Mouse (Mus musculus) erythroid progenitor cell, adult 5-6 weeks (primary cell): Measurements from ENCODE around the gene Gucy2g. TPM values are rescaled to one million over a fixed set of nuclear protein-coding genes. Genes with fewer than 3 reads are reported as not detected.

ENCODE experiments used
- ATAC-seq: replicated peaks from 2 replicates; pipeline ENCODE4 v1.8.0; 2016; ENCODE audit warnings: moderate number of reproducible peaks, mild to moderate bottlenecking, moderate TSS enrichment, inconsistent platforms; ENCODE audit not compliant: poor library complexity, low FRiP score, severe bottlenecking
- total RNA-seq, 2 experiments: library from RNA; stranded (forward) in 1 of 2; stranded (reverse) in 1 of 2; fragments of 150-400 nt in 1 of 2; fragments of 186-747, 209-891 nt in 1 of 2; gene quantifications; 2 replicates each; pipeline versions ENCODE4 v1.2.3 to v1.2.4; 2015 to 2017; ENCODE audit warnings: low replicate concordance in 2 of 2

The Gucy2g gene
- total RNA-seq, 2 experiments from 2014 or later, result not detected

DNA sequence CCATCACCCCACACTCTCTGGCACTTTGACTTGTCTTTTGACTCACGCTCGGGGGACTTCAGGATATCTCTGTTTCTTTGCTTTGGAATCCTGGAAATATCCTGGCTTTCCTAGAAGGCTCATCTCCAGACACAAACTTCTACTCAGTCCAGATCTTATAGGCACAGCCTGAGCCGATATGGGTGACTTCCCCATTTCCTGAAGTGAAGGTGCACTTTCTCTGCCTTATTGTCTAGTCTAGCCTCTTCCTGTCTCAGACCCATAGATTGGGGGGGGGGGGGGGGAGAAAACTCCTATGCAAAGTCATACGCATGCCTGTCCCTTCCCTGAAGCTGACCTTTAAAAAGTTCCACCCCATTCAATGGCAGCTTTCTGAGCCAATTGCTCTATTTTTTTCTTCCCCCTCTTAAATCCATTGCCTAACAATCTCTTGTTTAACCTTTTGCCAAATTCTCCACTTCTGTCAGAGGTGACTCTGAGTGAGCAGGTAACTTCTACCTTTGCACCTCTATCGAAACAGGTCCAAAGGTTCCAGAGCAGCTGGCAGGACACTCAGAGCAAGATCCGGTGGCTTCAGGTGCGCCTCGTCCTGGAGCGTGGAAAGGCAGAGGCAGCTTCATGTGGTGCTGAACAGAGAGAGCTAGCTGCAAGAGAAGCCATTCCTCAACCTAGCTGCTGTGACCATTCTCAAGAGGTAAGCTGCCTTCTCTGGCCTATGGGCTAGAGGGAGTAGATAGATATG is 10.5 kb upstream of the Gucy2g start, which contains the start of gene Acsl5:
Gene Acsl5 (plus strand): TSS at position 556 of the 742 bp plus-strand sequence.
- ATAC-seq, result no peak

DNA sequence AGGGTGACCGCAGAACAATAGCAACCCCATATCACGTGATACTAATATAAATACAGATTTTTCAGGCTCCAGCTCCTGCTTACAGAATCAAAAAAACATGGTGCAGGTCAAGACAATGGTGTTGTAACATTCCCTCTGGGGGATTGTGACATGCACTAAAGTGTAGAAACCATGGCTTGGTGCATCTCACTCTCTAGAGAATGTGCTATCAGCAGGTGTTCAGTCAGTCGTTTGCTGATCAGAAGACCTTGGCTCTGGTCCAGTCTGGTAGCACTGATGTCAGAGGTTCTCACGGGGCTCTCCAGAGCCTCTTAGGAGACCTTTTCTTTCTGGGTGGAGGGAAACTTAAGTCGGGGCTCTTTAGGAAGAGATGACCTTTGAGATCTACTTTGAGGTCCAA is 9.4 kb upstream of the Gucy2g start:
- ATAC-seq, result no peak

- ATAC-seq, result peak; percentile 58
Observed at GRCm38 (mm10) chr19:55247991-55248520, 7.0 kb upstream of the Gucy2g start.

GRCm38 (mm10) chr19:55247563-55247962 is 6.5 kb upstream of the Gucy2g start:
- no peak for ATAC-seq

- ATAC-seq, result no peak; the same call in 1 of the 2 replicates
Observed at GRCm38 (mm10) chr19:55244791-55245231, 3.8 kb upstream of the Gucy2g start.

DNA sequence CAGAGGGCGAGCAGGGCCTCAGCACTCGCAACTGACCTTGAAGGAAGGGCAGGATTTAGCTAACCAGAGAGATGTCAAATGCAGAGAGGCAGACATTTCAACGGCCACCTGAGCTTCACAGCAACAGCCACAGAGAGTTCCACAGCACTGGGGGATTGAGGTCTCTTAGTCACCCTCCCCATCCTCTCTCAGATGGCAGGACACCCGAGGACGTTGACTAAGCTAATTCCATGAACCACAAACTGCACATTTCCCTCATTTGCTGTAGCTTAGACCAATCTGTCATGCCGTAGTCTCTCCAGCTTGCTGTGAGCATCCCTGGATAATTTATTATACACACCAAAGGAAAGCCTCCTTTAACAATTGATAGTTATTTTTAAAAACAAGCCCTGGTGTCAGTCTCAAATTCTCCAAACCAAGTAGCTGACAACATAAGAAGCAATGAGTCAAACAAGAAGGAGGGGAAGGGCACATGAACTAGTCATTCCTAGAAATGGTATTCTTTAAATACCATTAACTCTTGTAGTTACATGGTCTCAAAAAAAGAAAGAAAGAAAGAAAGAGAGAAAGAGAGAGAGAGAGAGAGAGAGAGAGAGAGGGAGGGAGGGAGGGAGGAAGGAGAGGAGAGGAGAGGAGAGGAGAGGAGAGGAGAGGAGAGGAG is 1.1 kb downstream of the Gucy2g start:
- no peak for ATAC-seq

GRCm38 (mm10) chr19:55236564-55236963 is 4.5 kb downstream of the Gucy2g start:
- ATAC-seq, result no peak

GRCm38 (mm10) chr19:55236026-55236425 is 5.0 kb downstream of the Gucy2g start:
- ATAC-seq, result no peak

DNA sequence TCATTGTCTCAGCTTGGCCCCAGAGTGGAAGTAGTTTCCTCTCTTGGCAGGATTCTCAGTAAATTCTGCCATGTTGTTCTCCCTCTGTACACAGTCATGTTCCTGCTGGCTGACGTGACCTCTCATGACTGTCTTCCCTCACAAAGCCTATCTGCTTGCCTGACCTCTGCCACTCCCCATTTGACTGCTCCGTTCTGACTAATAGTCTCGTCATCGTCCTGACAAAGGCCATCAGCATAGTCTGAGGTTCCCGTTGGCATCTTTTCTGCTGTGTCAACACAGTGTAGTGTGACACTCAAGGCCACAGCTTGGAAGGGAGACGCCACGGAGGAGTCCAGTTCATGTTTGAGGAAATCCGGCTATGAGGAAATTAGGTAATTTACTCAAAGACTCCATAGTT is 8.9 kb downstream of the Gucy2g start:
- no peak for ATAC-seq

DNA sequence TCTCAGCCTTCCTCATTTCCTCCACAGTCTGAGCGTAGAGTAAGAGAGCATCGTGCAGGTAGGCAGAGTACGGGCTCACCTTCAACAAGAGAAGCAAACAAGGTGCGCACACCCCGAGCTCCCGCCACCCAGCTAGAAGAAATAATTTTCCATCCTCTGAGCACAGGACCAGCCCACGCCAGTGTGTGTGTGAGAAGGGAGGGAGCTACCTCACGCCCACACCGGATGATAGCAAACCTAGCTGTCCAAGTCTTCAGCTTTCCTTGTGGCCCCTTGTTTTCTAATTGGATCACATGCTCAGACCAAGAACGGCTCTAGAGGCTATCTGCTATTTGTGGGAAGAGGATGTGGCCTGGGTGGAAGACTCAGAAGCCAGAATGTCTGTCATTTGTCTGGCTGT is 10.0 kb downstream of the Gucy2g start:
- no peak for ATAC-seq

DNA sequence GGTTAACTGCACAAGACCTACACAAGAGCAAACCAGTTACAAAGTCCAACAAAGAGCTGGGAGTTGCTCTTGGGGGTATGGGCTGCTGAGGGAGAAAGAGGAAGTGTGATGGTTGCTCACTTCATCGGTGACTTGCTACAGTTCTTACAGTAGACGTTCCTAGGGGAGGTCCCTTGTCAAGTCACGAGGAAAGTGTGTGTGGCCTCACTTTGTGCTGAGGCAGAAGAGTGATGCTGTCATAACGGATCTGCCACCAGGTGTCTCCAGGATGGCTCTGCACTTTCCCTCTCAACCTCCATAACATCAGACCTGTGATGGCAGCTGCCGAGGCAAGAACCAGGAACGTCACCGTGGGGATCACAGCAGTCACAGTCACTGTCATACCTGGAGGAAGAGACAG is 13.9 kb downstream of the Gucy2g start:
- no peak; the same call in 1 of the 2 replicates for ATAC-seq

- no peak for ATAC-seq
Observed at GRCm38 (mm10) chr19:55226621-55227020, 14.4 kb downstream of the Gucy2g start.

DNA sequence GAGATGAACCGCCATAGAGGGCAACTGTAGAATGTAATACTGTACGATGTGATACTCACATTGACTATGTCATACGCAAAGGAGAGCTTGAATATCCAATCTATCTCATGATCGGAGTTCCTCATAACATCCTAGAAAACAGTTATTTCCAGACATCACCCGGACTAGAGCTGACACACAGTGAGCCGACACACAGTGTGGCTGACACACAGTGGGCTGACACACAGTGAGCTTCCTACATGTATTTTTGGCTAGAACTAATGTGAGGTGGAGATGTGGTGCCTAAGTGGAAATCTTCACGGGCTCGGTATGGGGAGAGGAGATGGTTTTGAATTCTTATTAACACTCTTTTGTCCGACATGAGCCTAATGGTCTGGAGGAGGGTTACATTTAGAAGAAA is 18.8 kb downstream of the Gucy2g start:
- ATAC-seq, result no peak

- ATAC-seq, result no peak
Observed at GRCm38 (mm10) chr19:55221208-55221607, 19.8 kb downstream of the Gucy2g start.

GRCm38 (mm10) chr19:55219359-55219758 is 21.7 kb downstream of the Gucy2g start:
- no peak for ATAC-seq

- peak; percentile 87 for ATAC-seq
Observed at GRCm38 (mm10) chr19:55218741-55219221, 22.3 kb downstream of the Gucy2g start.

DNA sequence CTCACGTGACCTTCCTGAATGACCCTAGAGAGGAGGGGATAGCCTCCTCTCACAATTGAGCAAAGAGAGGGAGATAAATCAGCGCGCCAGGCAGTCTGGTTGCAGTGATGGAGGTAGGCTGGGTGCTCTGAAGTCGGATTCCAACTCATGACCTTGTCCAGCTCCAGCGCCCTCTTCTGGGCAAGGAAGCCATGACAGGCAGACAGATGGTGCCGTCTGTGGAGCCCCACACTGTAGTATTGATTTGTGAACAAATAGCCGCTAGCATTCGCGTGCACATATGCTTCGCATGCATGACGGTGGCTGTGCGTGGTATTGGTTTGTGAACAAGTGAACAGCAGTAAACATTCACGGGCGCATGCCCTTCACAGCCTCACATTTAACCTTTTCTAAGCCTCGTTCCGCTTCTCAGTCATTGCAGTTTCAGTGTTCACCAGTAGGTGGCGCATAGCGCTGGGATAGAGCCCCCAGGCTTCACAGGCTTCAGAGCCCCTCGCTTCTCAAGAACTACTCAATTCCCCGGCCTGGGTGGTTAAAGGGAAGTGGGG is 22.8 kb downstream of the Gucy2g start:
- peak; percentile 79 for ATAC-seq

GRCm38 (mm10) chr19:55217365-55217764 is 23.7 kb downstream of the Gucy2g start:
- no peak for ATAC-seq

- ATAC-seq, result no peak
Observed at GRCm38 (mm10) chr19:55216876-55217275, 24.2 kb downstream of the Gucy2g start.

- no peak for ATAC-seq
Observed at GRCm38 (mm10) chr19:55213617-55214340, 27.3 kb downstream of the Gucy2g start.
